Mouse (Mus musculus): ENCODE results near the gene Trim9.

The Trim9 gene

GRCm38 (mm10) chr12:70212501-70212900, 134.9 kb downstream of the Trim9 start:
- DNase-seq (ENCODE audit: inconsistent ontology term), result no peak

GRCm38 (mm10) chr12:70208214-70208613, 139.2 kb downstream of the Trim9 start:
- no peak for DNase-seq (ENCODE audit: inconsistent ontology term)

GRCm38 (mm10) chr12:70204433-70204832, 143.0 kb downstream of the Trim9 start:
- DNase-seq (ENCODE audit: inconsistent ontology term), result no peak

- DNase-seq (ENCODE audit: inconsistent ontology term), result no peak
Observed at GRCm38 (mm10) chr12:70201926-70202529, 145.4 kb downstream of the Trim9 start.

- no peak for DNase-seq (ENCODE audit: inconsistent ontology term)
Observed at GRCm38 (mm10) chr12:70196341-70196740, 151.1 kb downstream of the Trim9 start.

GRCm38 (mm10) chr12:70195426-70195825, 152.0 kb downstream of the Trim9 start:
- no peak for DNase-seq (ENCODE audit: inconsistent ontology term)
